Mouse (Mus musculus): Measurements from ENCODE around the gene Tspan1.

- no peak for TF ChIP-seq MYOD1 (IDR thresholded peaks at IDR 0.05; ENCODE audit: control insufficient read depth in 1 of 3, insufficient read length in 2 of 3, low read depth in 2 of 3)
- TF ChIP-seq POLR2AphosphoS2 (IDR thresholded peaks at IDR 0.05; ENCODE audit: insufficient read length, low read depth) = no peak
- no peak for TF ChIP-seq E2F4 (IDR thresholded peaks at IDR 0.05; ENCODE audit: insufficient read depth)
- TF ChIP-seq TCF12 (IDR thresholded peaks at IDR 0.05; ENCODE audit: insufficient read depth, poor library complexity, severe bottlenecking) = no peak
- no peak for TF ChIP-seq POLR2A (IDR thresholded peaks at IDR 0.05; ENCODE audit: insufficient read length, low read depth)
- TF ChIP-seq USF1 (IDR thresholded peaks at IDR 0.05; ENCODE audit: low read depth) = no peak
- TF ChIP-seq MYOG (IDR thresholded peaks at IDR 0.05; ENCODE audit: control insufficient read depth in 1 of 3, insufficient read depth in 1 of 3, insufficient read length in 2 of 3, low read depth in 2 of 3) = no peak
Measured at GRCm38 (mm10) chr4:116173072-116173471, 5.7 kb upstream of the Tspan1 start, which contains the start of the genes 1700042G07Rik and Gm49337.

Measured in myocyte (in vitro differentiated cells).